Mouse (Mus musculus) adrenal gland, postnatal 10 days (tissue): ENCODE data around the gene Adgrl3. TPM values are rescaled to one million over a fixed set of nuclear protein-coding genes. Genes with fewer than 3 reads are reported as not detected.

Experiments used
- DNase-seq: peaks from one replicate; pipeline ENCODE4 v3.0.0; 2021; ENCODE audit warnings: mixed read lengths
- total RNA-seq, 2 experiments: library from RNA; stranded (reverse); gene quantifications; 2 replicates each; pipeline ENCODE4 v1.2.3; 2021

Adgrl3 gene
- total RNA-seq, 2 experiments from 2014 or later: 8.8 to 17.0 TPM

DNA sequence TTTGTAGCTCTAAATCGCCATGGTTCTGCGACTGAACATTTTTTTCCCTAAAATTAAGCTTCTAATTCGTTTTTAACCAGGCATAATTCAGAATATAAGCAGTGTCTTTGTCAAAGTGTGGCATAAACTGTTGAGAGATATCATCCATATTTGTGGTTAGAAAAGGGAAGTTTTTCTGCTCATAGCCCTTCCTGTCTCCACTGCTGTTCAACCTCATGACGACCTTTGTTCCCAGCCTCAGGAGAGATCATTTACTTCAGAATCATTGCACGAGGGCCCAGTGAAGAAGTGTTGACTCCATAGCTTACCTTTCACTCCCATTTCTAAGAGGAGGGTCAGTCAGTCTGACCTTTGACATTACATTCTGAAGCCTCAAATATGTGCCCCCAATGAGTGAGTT lies 56.4 kb downstream of the Adgrl3 start:
- DNase-seq: no peak

DNA sequence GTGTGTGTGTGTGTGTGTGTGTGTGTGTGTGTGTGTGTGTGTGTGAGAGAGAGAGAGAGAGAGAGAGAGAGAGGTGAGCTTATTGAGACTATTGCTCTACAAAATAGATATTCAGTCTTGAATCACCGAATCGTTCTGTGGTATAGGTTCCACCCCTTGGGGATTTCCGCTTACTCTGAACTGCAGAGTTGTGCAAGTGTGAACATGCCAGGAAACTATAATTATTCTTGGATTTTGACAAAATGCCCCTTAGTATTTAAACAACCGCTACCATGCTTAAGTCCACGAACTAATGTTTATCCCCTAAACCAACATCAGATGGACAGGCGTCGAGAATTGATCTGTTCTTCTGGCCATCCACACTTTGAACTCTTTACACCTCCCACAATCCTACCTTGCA lies 57.1 kb downstream of the Adgrl3 start:
- no peak for DNase-seq

DNA sequence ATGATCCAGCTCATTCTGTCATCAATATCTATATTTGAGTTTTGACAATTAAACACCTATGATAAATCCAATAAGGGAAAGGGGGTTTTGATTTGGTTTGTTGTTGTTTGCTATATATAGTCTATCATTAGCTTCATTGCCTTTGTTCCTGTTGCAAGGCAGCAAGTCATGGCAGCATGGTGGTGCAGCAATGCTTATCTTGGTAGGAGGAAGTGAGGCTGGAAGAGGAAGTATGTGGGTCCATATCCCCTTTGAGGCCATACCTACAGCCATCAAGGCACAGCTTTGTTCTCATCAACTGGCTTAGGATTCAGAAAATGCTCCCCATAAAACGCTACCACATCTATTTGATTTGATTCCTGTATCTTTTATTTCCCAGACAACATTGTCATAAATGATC lies 58.1 kb downstream of the Adgrl3 start:
- DNase-seq: no peak

DNA sequence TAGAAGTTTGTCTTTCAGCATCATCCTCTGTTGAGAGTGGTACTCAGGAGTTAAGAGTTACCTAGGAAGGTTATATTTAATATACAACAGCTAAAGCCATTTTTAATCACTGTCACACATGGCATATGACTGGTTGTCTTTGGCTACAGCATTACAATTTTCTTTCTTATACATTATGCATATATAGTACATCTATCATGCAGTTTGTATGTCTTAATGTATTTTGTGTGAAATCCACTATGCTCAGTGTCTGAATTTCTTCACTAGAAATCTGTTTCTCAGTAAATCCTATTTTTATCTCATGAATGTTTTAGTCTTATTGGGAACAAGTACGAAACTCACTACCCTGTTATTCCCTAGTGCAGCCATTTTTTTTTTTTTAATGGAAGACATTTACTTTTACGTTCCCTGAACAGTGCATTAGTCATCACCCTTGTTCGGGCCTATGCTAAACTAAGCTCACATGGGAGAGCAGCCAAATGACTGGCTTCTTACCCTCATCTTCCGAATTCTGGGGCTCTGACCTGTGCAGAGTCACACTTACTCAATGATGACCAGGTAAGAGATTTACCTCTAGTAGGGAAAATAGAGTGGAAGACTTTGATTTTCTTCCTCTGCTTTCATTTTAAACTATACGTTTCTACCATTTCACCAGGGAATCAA lies 63.9 kb downstream of the Adgrl3 start:
- DNase-seq: no peak

DNA sequence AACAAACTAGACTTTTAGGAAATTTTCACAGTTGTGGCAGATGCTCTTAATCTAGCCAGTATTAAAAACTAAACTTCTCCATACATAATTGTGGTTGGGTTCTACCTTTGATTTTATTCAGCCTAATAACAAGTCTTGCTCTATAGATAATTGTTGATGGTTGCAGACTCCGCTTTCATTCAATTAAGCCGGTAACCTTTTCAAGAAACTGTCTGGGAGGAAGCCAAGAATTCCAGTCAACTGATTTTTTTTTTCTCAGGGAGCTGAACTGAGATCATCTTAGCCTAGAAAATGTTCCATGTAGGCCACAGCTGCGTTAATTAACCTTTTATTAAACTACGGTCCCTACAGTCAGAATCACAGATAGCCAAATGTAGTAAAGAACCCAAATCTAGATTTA lies 65.2 kb downstream of the Adgrl3 start:
- no peak for DNase-seq

DNA sequence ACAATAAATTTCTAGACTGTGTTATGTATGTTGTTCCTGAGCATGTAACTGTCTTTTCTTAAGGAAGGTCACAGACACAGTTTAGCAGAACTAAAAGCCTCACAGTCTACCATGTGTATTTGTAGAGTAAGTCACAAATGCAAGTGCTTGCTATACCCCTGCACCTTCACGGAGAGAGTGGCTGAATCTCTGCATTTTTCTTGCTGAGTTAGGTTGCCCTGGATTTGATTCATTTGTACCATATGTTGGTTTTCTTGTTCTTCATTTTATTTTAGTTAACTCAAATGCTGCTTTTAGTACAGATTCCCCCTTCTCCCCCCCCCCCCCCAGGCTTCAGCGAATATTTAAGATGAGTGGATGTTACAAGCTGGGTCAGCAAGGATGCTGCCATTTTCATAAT lies 68.7 kb downstream of the Adgrl3 start:
- DNase-seq: no peak

DNA sequence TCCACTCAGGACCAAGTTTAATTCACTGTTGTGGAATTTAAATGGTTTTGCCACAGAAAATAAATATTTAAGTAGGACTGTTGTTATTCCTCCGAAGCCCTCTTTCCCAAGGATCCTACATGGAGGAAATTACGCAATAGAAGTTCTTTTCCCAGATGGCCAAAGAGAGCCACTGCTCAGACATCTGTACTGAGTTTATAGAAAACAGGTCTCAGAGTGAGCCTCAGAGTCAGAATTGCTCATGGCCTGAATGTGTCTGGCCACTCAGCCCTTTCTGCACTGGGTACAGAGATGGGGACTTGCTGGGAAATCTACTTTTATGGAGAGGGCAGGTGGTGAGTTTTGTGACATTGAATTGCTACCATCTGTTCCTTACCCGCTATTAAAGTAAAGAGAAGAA lies 74.7 kb downstream of the Adgrl3 start:
- DNase-seq: no peak

DNA sequence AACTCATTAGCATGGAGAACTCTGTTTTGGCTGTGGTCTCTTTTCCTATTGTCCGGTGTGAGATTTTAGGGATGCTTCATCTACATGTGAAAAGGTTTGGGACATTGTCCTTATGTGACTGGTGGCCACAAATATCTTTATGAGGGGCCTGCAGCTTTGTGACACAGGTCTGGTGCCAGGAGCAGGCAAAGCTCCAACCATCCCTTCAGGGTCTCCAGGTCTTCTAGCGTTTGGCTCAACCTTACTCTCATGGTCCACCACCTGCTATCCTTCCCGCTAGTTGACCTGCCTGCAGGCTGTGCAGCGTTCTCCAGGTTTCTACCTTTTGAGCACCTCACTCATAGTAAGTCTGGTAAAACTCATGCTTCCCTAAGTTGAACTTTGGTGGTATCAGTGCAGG lies 77.2 kb downstream of the Adgrl3 start:
- DNase-seq: no peak

DNA sequence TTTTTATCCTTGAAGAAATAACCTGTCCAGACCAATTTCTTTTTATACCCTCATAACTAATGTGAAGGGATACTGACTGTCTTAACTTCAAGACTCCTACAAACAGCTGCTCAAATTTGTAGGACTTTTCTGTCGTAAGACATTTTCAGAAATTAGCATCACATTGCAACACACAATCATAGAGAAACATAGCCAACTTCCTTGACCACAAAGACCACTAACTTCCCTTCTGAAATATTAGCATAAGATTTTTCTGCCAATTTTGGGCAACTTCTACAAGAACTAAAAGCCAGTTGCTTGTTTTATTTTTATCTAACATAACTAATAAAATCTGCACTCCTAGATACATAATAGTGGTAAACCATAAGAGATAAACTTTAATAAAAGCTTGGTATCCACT lies 87.5 kb downstream of the Adgrl3 start:
- DNase-seq: no peak

DNA sequence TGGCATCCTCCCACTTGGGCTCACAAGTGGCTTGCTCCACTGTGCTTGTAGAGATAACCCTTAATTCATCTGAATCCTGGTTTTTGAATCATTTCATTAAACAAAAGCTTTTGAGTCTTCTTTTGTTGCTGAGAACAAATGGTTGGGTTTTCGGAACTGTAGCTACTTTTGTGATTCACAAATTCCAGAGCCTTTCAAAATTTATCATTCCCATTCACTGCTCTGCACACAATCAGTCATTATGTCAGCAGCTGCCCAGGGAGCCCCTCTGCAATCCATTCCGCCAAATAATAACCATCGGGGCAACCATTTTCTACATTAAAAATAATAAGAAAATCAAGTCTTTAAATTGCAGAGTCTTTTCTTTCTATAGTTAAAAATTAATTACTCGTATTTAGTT lies 104.5 kb downstream of the Adgrl3 start:
- no peak for DNase-seq

DNA sequence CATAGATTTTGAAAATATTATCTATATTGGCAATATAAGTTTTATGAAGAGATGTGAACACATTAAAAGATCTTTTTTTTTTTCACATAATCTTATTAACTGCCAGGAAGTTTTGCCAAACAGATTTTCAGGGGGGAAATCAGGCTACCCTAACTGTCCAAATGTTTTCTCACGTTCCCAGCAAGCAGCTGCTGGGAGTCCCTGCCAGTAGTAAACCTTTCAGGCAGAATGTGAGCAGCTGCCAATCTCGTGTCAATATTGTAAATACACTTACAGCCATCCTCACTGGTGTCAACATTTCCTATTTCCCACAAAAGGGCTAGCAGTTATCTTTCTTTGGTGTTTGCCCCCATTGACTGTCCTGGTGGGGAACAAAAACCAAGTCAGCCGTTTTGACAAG lies 107.7 kb downstream of the Adgrl3 start:
- DNase-seq: no peak

DNA sequence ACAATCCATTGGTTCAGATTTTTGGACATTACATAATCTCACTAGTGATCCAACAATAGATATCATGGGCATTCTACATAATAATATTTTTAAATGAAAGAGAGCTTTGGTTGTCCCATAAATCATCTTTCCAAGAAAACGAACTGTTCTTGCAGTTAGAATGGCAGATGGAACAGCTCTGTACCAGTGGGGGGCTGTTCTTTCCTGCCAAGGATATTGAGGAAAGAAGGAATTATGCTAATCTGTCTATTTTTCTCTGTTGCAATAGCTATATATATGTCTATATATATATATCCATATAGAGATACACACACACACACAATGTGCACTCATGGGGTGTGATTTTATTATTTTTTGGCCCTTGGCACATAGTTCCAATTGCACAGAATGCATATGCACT lies 116.5 kb downstream of the Adgrl3 start:
- no peak for DNase-seq

DNA sequence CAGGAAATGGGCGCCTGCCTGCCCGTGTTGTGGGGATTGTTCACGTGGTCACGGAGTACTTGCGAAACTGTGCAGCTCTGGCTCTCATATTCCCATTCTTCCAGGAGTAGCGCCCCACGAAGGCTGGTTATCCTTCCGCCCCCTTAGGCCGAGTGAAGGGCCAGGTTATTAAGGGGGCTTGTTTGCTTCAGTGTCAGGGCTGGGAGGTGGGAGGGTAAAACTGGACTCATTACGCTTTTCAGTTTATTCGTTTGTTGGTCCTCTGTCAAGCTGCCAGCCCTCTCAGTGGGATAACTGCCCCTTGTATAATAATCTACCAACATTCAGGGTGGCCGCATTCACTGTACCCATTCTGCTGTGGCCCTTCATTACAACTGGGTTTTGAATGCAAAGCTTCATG lies 135.9 kb downstream of the Adgrl3 start:
- DNase-seq: no peak

DNA sequence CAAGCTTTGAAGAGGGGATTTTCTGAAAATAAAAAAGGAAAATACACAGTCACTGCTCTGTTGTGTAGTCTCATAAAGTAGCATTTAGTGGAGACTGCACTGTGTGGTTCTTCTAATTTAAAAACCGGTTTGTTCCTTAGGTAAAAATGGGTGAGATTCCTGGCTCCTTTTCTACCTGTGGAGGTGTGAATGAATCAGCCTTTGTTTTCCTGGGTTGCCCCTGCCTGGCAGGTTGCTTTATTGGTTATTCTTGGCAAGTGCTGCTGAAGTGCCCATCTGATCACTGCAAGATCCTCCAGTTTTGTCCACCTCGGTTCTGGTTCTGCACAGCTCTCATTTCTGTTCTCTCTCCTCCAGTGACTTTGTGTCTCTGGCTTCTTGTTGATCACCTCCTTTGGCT lies 136.3 kb downstream of the Adgrl3 start:
- DNase-seq: no peak

DNA sequence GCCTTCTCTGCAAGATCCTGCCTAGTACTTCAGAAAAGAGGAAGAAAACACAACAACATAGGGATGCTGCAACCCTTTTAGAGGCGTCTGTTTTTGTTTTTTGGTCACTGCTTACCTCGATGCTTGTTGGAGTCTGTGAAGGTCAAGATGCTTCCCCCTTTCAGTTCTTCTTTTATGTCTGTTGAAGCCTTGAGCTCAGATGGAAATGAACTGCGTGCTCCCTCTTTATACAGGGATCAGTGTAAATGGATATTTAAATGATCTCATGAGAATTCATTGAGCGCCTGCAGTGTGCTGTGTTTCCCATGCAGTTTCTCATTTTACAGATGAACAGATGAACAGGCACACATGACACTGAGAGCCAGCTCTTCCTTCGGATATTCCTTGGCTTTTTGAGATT lies 136.9 kb downstream of the Adgrl3 start:
- no peak for DNase-seq

DNA sequence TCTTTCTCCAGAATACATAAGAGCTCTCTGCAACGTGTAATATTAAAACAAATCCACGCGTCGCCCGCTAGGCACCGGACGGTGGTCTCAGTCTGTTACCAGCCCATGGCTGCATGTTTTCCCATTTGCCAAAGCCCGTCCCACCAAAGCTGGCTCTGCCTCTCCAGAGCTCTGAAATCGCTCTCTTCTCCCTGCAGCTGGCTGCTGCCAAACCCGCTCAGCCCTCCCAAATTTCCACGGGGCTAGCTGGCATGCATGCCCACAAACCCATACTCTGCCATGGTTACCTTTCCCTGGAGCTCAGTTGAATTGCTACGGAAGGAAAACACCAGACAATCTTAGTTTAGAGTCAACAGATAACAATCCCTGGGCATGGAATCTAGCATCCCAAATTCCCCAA lies 139.1 kb downstream of the Adgrl3 start:
- DNase-seq: no peak

DNA sequence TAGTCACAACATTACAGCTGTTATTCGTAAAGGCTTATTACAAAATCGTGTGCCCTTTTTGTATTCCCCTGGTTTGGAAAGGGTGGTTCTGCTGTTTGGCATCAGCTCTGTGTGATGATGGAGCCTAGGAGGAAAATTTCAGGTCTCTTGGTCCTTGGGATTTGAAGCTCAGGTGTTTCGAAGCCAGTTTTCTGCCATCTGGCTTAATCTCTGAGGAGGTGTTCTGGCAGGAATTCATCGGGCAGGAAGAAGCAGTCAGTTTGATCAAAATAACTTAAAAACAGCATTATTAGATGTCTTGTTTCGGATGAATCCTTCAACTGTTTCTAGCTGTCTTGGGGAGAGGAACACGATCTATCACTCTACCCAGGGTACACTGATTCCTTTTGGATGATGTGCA lies 140.5 kb downstream of the Adgrl3 start:
- DNase-seq: no peak

DNA sequence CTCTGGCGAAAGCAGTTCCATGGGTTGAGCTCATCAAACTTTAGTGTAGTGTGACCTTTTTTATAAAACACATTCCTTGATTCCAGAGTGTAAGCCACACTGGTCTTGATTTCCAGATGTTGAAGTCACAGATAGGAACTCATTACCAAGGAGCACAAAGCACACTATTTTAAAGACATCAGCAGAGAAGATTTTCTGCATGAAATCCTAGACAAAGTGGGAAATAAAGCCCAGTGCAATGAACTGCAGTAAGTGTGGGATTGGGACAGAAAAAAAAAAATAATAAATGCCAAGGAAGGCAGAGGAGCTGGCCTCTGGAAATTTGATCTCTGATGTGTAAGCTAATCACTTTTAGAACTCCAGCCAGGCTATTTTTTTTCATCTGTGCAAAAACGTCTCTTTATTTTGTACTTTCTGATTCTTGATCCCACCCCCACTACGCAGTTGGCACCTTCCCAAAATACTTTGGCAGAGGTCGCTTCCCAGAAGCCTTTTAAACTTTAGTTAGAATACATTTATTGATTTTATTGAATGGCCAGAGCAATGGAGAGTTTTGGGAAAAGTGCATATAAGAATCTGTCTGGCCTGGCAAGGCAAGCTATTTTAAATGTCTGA lies 169.0 kb downstream of the Adgrl3 start:
- peak; percentile 28 for DNase-seq

DNA sequence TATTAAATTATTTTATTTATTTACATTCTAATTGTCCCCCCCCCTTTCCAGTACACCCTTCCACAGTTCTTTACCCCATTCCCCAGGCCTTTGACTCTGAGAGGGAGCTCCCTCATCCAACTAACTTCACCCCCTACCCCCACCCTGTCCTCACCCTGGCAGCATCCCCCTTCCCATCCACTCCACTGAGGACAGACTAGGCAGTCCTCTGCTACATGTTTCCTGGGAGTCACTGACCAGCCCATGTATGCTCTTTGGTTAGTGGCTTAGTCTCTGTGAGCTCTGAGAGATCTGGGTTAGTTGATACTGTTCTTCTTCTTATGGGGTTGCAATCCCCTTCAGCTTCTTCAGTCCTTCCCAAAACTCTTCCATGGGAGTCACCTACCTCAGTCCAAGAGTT lies 180.4 kb downstream of the Adgrl3 start:
- DNase-seq: no peak

DNA sequence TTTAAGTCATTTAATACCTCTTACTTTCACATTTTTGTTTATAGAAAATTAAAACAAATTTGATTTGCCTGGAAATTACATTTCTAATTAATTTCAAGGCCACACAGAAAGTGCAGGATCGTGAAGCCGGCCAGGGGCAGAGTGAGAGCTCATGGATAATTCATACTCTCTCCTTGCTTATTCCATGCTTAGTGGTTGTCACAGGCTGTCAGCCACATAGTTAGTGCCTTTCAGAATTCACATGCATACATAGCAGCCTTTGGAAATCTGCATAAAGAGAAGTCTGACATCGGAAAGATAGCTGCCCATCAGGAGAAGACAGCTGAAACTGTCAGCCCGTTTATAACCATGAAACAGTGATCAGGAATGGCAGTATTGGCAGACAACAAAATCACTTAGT lies 181.9 kb downstream of the Adgrl3 start:
- DNase-seq: no peak

DNA sequence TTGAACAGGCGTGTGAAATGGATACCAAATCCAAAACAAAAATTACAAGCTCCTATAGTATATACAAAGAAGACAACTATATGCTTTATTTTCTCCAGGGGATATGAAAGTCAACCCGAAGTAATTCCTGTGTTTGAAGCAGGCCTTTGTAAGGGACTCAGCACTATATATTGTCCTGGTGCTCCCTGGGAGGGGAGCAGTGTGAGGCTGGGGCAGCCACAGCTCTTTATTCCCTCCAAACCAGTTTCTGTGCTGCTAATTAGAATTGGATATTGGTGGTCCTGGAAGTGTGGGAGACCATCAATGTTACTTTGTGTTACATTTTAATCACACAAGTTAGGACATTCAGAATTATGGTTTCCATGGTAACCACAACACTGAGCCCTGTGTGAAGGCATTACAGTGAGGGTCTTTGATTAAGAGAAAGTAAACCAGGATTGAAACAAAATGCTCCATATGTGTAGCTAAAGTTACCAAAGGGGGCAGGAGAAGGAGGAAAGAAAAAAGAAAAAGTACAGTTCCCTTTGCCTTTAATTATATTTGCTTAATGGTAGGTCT lies 198.6 kb downstream of the Adgrl3 start:
- no peak for DNase-seq

DNA sequence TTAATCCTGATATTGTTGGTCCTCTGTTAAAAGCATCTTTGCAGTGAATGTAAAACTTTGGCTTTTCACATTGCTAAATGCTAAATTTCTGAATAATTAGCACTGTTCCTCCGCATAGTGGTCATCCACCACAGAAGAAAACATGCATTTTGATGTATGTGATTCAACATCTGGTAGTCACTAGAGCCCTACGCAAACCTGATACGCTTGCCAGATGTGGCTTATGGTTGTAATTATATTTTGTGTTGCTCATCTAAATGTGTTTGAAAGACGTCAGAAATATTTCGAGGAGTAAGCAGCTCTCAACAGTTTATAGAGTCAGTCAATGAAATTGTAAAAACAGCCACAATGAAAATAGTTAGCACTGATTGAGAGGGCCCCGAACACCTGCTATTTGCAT lies 204.5 kb downstream of the Adgrl3 start:
- no peak for DNase-seq

DNA sequence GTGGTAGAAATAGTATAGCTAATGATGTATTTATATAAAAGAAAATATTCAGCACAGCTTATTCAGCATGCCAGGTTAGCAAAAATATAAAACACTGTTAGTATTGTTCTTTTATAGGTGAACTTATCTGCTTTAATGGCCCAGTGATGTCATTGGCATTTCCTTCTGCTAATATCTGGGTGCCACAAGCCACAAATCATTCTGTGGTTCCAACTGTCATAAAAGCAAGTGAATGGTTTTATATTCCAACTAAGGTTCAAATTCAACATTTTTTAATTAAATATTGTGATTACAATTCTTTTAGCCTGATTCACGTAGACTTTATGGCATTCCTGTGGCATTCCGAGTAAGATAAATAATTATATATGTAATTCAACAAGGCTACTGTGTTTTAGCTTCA lies 205.5 kb downstream of the Adgrl3 start:
- DNase-seq: no peak

DNA sequence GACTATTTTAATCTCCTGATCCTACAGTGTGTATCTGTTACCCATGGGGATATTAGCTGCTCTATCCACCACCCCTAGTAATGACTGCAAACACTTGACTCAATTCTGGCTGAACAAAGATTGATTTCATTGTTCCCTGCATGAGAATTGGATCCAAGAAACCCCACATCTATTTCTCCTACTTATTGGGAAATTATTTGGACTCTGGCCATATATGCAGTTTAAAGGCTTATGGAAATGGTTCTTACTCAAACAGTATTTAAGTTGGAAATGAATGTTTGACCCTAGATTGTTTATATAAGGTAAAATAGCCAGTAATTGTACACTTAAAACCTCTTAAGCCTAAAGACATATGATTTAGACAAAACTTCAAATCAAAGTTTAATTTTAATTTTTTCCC lies 207.3 kb downstream of the Adgrl3 start:
- DNase-seq: no peak
